Mouse (Mus musculus) embryonic facial prominence, embryonic 10.5 days (tissue): ENCODE data around the gene Mlycd. TPM values are rescaled to one million over a fixed set of nuclear protein-coding genes. Genes with fewer than 3 reads are reported as not detected.
"Not testable (repeated sequence)": the region's sequence is repeated elsewhere in the genome, so short reads cannot be mapped to it uniquely, and the experiment has no call there.

ENCODE experiments used
- DNase-seq: peaks from one replicate; pipeline ENCODE4 v3.0.0-alpha.2; 2017; ENCODE audit warnings: low spot score
- H3K27ac ChIP-seq: fragments of 300-500 bp; sonication (generic); replicated peaks from 2 replicates; pipeline ENCODE4 v1.5.1; 2016; ENCODE audit warnings: mild to moderate bottlenecking
- H3K27me3 ChIP-seq: fragments of 300-500 bp; sonication (generic); replicated peaks from 2 replicates; pipeline ENCODE4 v1.6.1; 2016; ENCODE audit warnings: low read depth, mild to moderate bottlenecking; ENCODE audit not compliant: poor library complexity, severe bottlenecking
- H3K36me3 ChIP-seq: fragments of 300-500 bp; sonication (generic); replicated peaks from 2 replicates; pipeline ENCODE4 v1.6.1; 2016; ENCODE audit warnings: mild to moderate bottlenecking, moderate library complexity
- H3K4me1 ChIP-seq: fragments of 300-500 bp; sonication (generic); 2 replicates; pipeline ENCODE4 v1.6.1; 2016
- H3K4me3 ChIP-seq: fragments of 300-500 bp; sonication (generic); 2 replicates; pipeline ENCODE4 v1.5.1; 2016; ENCODE audit warnings: mild to moderate bottlenecking, moderate library complexity
- H3K9me3 ChIP-seq: fragments of 300-500 bp; sonication (generic); 2 replicates; pipeline ENCODE4 v1.6.1; 2016; ENCODE audit warnings: mild to moderate bottlenecking
- WGBS: fragments of 180-500 bp; shearing (Covaris S2); methylation state at CpG from one replicate; pipeline ENCODE4 v1.1.7; 2016; 5-methylcytosine and 5-hydroxymethylcytosine counted together
- polyA plus RNA-seq: library from polyadenylated mRNA; unstranded; fragments of >200 nt; fragmentation: Nextera tagmentation; extraction: Ambion mirVana; gene quantifications from 2 replicates; pipeline ENCODE4 v1.2.1, GENCODE M21; 2016

Gene Mlycd
- 7.3 and 7.6 TPM in 2 replicates for polyA plus RNA-seq

DNA sequence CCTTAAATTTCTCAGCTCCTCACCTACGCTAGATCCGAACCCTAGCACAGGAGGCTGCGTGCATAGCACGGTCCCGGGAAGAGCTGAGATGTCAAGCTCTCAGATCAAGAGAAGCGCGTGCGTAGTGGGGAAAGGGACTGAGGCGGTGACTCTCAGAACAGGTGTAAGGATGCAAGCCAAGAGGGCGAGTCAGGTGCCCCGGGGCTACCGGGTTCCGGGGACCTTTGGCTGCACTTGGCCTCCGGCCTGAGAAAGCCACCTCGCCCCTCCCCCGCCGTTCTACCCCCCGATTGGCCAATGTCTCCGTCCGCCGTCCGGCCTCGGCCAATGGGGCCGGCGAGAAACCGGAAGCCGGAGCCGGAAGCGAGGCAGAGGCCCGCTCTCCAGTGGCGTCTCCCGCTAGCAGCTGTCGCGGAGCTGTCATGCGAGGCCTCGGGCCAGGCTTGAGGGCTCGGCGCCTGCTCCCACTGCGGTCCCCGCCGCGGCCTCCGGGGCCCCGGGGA is at the start of gene Mlycd:
Gene Mlycd, plus strand, starts transcription at position 355 of the 503 bp plus-strand sequence.
- H3K36me3 ChIP-seq = 0 out of 2 replicates have a peak, but pooled peaks cover 4% of the 10 kb centered on the region
- H3K4me3 ChIP-seq = peak within 1 kb of the TSS; percentile 86
- peak within 1 kb of the TSS; percentile 84 for H3K27ac ChIP-seq
- H3K27me3 ChIP-seq = peaks cover 21% of the 10 kb centered on the region
- DNase-seq = peak; percentile 95
- H3K9me3 ChIP-seq = no peaks in the 10 kb centered on the region
- 3% methylated on average over 44 of the region's 44 CpGs for WGBS
- H3K4me1 ChIP-seq = peaks cover 26% of the 10 kb centered on the region

- Histone ChIP-seq H3K36me3 (peaks cover 46% of the 10 kb centered on the region), H3K27me3 (peaks cover 4% of the 10 kb centered on the region; the same call in 1 of the 2 replicates), H3K4me3 (peak overlapping the region; percentile 99), H3K9me3 (peaks cover 2% of the 10 kb centered on the region; the same call in 1 of the 2 replicates), H3K4me1 (peaks cover 8% of the 10 kb centered on the region), H3K27ac (peak overlapping the region; percentile 91; the same call in 1 of the 2 replicates)
- 57% methylated on average over 22 of the region's 22 CpGs for WGBS
- DNase-seq = no peak
Observed at GRCm38 (mm10) chr8:119345029-119345682, 49.5 kb upstream of the Mlycd start.

GRCm38 (mm10) chr8:119345683-119346075 is 49.0 kb upstream of the Mlycd start:
- Histone ChIP-seq H3K4me3 (peak overlapping the region; percentile 99), H3K36me3 (peaks cover 50% of the 10 kb centered on the region), H3K9me3 (peaks cover 2% of the 10 kb centered on the region; the same call in 1 of the 2 replicates), H3K4me1 (peaks cover 8% of the 10 kb centered on the region), H3K27me3 (peaks cover 4% of the 10 kb centered on the region; the same call in 1 of the 2 replicates), H3K27ac (no peak overlapping the region)
- 87% methylated on average over 15 of the region's 15 CpGs for WGBS
- DNase-seq = no peak

DNA sequence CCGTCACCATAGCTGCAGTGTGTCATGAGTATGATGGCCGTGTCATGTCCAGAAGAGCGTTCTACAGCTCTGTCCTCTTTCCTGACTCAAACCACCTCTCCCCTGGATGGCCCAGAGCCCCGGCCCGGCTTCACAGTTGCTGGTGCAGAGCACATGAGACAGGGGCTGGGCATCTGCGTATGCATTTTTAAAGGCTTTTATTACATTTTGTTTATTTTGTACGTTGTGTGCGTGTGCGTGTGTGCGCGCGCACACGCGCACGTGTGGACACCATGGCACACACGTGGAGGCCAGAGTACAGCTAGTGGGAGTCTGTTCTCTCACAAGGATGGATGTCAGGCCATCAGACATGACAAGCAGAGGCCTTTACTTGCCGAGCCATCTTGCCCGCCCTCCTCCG is 43.0 kb upstream of the Mlycd start:
- Histone ChIP-seq H3K9me3 (no peaks in the 10 kb centered on the region), H3K27ac (no peak overlapping the region), H3K36me3 (peaks cover 47% of the 10 kb centered on the region), H3K4me3 (no peak overlapping the region), H3K4me1 (no peaks in the 10 kb centered on the region), H3K27me3 (no peaks in the 10 kb centered on the region)
- WGBS = 95% methylated on average over 19 of the region's 19 CpGs
- DNase-seq = no peak

DNA sequence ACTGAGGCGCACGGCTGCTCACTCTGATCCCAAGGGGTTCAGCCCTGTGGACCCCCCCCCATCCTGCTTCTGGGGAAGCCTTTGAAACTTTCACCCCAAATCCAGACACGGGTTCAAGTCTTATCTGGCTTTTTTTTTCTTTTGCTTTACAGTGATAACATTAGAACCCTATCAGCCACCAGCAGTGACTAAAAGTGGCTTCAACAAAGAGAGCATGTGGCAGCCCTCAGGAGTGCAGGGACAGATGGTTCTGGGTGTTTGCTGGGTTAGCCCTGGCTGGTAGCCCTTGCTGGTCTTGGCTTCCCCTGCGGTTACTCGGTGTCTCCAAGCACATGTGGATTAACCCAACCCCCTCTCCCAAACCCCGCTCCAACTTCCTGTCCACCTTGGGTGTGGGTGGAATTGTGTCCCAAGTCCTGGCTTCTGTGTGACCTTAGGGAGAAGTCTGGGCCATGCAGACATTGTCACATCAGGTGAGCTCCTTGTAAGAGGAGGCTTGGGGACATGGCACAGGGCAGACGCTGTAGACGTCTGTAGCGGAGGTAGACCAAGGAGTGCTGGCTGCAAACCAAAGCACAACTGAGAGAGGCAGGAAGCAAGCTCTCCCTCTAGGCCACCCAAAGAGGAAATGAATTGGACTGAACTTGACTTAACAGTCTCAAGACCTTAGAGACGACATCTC is 41.6 kb upstream of the Mlycd start:
- Histone ChIP-seq H3K27me3 (no peaks in the 10 kb centered on the region), H3K27ac (no peak overlapping the region), H3K9me3 (no peaks in the 10 kb centered on the region), H3K36me3 (peaks cover 32% of the 10 kb centered on the region), H3K4me3 (no peak overlapping the region), H3K4me1 (peaks cover 5% of the 10 kb centered on the region; the same call in 1 of the 2 replicates)
- no peak for DNase-seq
- WGBS = 84% methylated on average over 10 of the region's 10 CpGs

GRCm38 (mm10) chr8:119353659-119354023 is 41.0 kb upstream of the Mlycd start:
- 85% methylated on average over 6 of the region's 6 CpGs for WGBS
- Histone ChIP-seq H3K27me3 (no peaks in the 10 kb centered on the region), H3K4me1 (peaks cover 11% of the 10 kb centered on the region; the same call in 1 of the 2 replicates), H3K4me3 (no peak overlapping the region), H3K36me3 (peaks cover 27% of the 10 kb centered on the region), H3K27ac (no peak overlapping the region), H3K9me3 (no peaks in the 10 kb centered on the region)
- no peak for DNase-seq

GRCm38 (mm10) chr8:119356631-119357030 is 38.0 kb upstream of the Mlycd start:
- not testable (repeated sequence) for H3K9me3 ChIP-seq, H3K36me3 ChIP-seq, H3K4me3 ChIP-seq, H3K27ac ChIP-seq, H3K27me3 ChIP-seq
- DNase-seq = peak; percentile 28
- peaks cover 15% of the 10 kb centered on the region; the same call in 1 of the 2 replicates for H3K4me1 ChIP-seq
- 67% methylated on average over 5 of the region's 5 CpGs for WGBS

DNA sequence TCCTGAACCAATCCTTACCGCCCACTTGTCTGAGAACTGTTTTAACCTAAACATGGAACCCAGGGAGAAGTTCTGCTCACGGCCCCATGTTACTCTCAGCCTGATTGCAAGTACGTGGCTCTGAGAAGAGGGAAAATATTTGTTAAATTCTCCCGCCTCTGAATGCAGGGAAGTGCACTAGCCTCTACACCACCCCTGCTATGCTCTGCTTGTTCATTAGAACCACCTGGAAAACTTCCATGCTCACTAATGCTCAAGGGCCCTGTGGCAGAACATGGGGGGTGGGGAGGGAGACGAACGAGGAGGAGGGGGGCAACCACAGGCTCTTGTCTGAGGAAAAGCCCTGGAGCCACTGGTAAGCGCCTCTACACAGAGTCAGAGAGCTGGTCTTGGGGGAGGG is 36.5 kb upstream of the Mlycd start:
- no peaks in the 10 kb centered on the region for H3K27me3 ChIP-seq
- no peak overlapping the region for H3K4me3 ChIP-seq
- peak; percentile 31 for DNase-seq
- H3K9me3 ChIP-seq = no peaks in the 10 kb centered on the region
- 64% methylated on average over 7 of the region's 7 CpGs for WGBS
- peak overlapping the region; percentile 51; the same call in 1 of the 2 replicates for H3K27ac ChIP-seq
- H3K36me3 ChIP-seq = no peaks in the 10 kb centered on the region
- peaks cover 15% of the 10 kb centered on the region; the same call in 1 of the 2 replicates for H3K4me1 ChIP-seq

DNA sequence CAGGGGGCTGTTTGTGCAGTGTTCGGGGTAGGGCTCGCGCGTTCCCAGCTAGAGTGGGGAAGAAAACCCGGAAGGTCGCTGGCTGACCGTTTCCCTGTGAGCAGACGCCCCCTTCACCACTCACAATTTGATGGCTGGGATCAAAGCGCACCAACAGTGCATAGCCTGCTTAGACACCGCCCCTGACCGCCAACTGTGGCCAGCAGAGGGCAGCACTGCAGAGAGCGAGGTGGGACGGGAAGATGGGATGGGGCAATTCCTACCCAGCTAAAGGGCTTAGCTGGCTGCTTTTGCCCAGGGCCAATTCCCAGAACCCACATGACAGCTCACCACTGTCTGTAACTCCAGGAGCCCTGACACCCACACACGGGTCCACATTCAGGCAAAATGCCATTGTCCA is 35.8 kb upstream of the Mlycd start:
- Histone ChIP-seq H3K27ac (no peak overlapping the region), H3K27me3 (no peaks in the 10 kb centered on the region), H3K9me3 (no peaks in the 10 kb centered on the region), H3K4me1 (peaks cover 15% of the 10 kb centered on the region; the same call in 1 of the 2 replicates), H3K36me3 (no peaks in the 10 kb centered on the region), H3K4me3 (no peak overlapping the region)
- DNase-seq = peak; percentile 74
- whole genome bisulfite sequencing = 43% methylated on average over 14 of the region's 14 CpGs

DNA sequence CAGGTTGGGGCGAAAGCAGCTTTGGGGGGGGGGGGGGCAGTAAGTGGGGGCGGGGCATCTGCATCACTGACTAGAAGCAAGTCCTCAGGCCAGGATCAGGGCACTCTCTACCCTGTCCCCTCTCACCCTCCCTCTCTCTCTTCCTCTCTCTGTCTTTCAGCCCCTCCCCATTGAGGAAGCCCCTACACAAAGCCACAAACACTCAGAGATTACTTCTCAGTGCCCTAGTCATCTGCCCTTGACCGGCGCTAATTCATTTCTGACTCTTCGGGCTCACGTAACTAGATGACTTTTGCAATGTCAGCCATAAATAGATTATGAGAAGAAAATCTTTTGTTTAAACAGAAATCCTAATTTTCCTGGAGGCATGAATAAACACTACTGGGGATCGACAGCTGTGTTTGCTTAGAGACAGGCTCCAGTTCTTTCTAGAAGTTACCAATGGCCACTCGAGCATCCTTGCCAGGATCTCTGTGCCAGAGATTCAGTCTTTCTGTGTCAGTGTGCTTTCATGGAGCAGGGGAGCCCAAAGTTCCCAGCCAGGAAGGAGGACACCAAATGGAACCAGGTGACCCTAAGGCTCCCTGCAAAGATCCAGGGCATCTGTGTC is 33.9 kb upstream of the Mlycd start:
- peaks cover 15% of the 10 kb centered on the region; the same call in 1 of the 2 replicates for H3K4me1 ChIP-seq
- H3K36me3 ChIP-seq = no peaks in the 10 kb centered on the region
- no peak overlapping the region for H3K4me3 ChIP-seq
- no peaks in the 10 kb centered on the region for H3K9me3 ChIP-seq
- H3K27ac ChIP-seq = no peak overlapping the region
- 71% methylated on average over 8 of the region's 8 CpGs for WGBS
- DNase-seq = no peak
- H3K27me3 ChIP-seq = no peaks in the 10 kb centered on the region

GRCm38 (mm10) chr8:119374716-119375115 is 20.0 kb upstream of the Mlycd start:
- not testable (repeated sequence) for H3K27ac ChIP-seq, H3K36me3 ChIP-seq, H3K27me3 ChIP-seq, H3K4me1 ChIP-seq, H3K4me3 ChIP-seq, DNase-seq, H3K9me3 ChIP-seq
- WGBS = 87% methylated on average over 9 of the region's 9 CpGs

DNA sequence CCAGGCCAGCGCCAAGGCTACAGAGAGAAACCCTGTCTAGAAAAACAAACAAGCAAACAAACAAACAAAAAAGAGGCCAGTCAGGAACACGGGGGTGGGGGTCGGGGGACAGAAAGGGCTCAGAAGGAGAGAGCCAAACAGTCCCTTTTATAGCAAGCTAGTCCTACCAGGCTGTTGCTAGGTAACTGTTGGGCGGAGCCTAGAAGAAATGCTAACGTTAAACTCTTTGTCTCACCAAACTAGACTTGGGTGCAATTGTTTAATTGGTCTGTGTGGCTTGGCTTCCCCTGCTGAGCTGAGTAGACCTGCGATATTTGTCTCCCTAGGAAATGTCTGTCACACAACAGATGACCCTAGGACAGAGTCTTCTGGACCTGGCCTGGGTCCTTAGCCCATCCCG is 16.2 kb upstream of the Mlycd start:
- no peaks in the 10 kb centered on the region for H3K4me1 ChIP-seq
- H3K27ac ChIP-seq = no peak overlapping the region
- H3K4me3 ChIP-seq = no peak overlapping the region
- no peaks in the 10 kb centered on the region for H3K9me3 ChIP-seq
- 77% methylated on average over 7 of the region's 7 CpGs for WGBS
- no peaks in the 10 kb centered on the region for H3K36me3 ChIP-seq
- H3K27me3 ChIP-seq = no peaks in the 10 kb centered on the region
- no peak for DNase-seq
